ENCODE assay signal across 23 mouse cellular contexts in genomic region chr3:141498348-141499056, GRCm38 (mm10). TPM values are rescaled to one million over a fixed set of nuclear protein-coding genes. Genes with fewer than 3 reads are reported as not detected.
DNase-seq lines count a peak whose midpoint lies in the region; ATAC-seq and TF ChIP-seq lines count a peak whose summit lies in the region.
"Had no signal": no experiment of that assay in that cellular context is flagged by ENCODE, and none has a peak within 500 bp of the region (broad histone marks: within the 10 kb centered on the region; RNA-seq: fewer than 3 reads in every experiment).

No protein-coding gene starts in this region.

- no peak overlapping the region for H3K27ac ChIP-seq in heart, embryonic 11.5 days (ENCODE audit: low read depth, low read length)
- peak overlapping the region; percentile 26; the same call in 1 of the 2 replicates for H3K27ac ChIP-seq in kidney, postnatal 0 days
- H3K27ac ChIP-seq in lung, postnatal 0 days (ENCODE audit: low read length) = no peak overlapping the region
- H3K27ac ChIP-seq in stomach, embryonic 16.5 days (ENCODE audit: low read length) = peak overlapping the region; percentile 55
- H3K27ac ChIP-seq: embryonic facial prominence, embryonic 15.5 days; forebrain, embryonic 10.5 days; gastrocnemius, adult 2 months; liver, embryonic 14.5 days; macrophage; midbrain, embryonic 10.5 days had no signal

- peak; percentile 45 for TF ChIP-seq EP300 in lung, postnatal 0 days (IDR thresholded peaks at IDR 0.05)

- no peak for DNase-seq in heart, postnatal 36 days
- DNase-seq in kidney, postnatal 0 days (ENCODE audit: low spot score) = peak; percentile 90
- DNase-seq in kidney, postnatal 36 days = no peak
- peak; percentile 65 for DNase-seq in lung, postnatal 0 days (ENCODE audit: low spot score)
- no peak for DNase-seq in lung, adult 2 months
- no peak for DNase-seq in urinary bladder, postnatal 14 days (ENCODE audit: low spot score)
- DNase-seq: adrenal gland, postnatal 25 days; cerebellum, adult 11 months; cerebellum, postnatal 10 days; gastrocnemius, adult 2 months; heart, adult 11 months; kidney, postnatal 10 days; layer of hippocampus, adult 9-11 months; right cerebral cortex, postnatal 4 days; thymus, postnatal 25 days had no signal

- H3K27me3 ChIP-seq in heart, embryonic 11.5 days (ENCODE audit: control insufficient read depth, insufficient read depth, low read length) = no peaks in the 10 kb centered on the region
- no peaks in the 10 kb centered on the region for H3K27me3 ChIP-seq in kidney, postnatal 0 days (ENCODE audit: insufficient read depth, low read length)
- H3K27me3 ChIP-seq in lung, postnatal 0 days (replicated peaks; ENCODE audit: insufficient read depth, low read length) = no peaks in the 10 kb centered on the region
- H3K27me3 ChIP-seq in stomach, embryonic 16.5 days (ENCODE audit: control insufficient read depth, insufficient read depth, low read length) = no peaks in the 10 kb centered on the region
- H3K27me3 ChIP-seq: embryonic facial prominence, embryonic 15.5 days had no signal

- no peak overlapping the region for H3K4me2 ChIP-seq in heart, embryonic 11.5 days
- no peak overlapping the region for H3K4me2 ChIP-seq in kidney, postnatal 0 days (ENCODE audit: low read length)
- H3K4me2 ChIP-seq in lung, postnatal 0 days (replicated peaks; ENCODE audit: low read depth, low read length) = no peak overlapping the region
- no peak overlapping the region for H3K4me2 ChIP-seq in stomach, embryonic 16.5 days (ENCODE audit: low read depth, low read length)
- H3K4me2 ChIP-seq: embryonic facial prominence, embryonic 15.5 days had no signal

- H3K4me1 ChIP-seq in heart, embryonic 11.5 days (ENCODE audit: control insufficient read depth, insufficient read depth, low read length) = peaks cover 10% of the 10 kb centered on the region; the same call in 1 of the 2 replicates
- no peaks in the 10 kb centered on the region for H3K4me1 ChIP-seq in kidney, postnatal 0 days (replicated peaks; ENCODE audit: insufficient read depth, low read length)
- no peaks in the 10 kb centered on the region for H3K4me1 ChIP-seq in lung, postnatal 0 days (ENCODE audit: insufficient read depth, low read depth, low read length)
- H3K4me1 ChIP-seq in lung, adult 2 months (ENCODE audit: control insufficient read depth, insufficient read depth, low read length) = no peaks in the 10 kb centered on the region
- peaks cover 3% of the 10 kb centered on the region; the same call in 1 of the 2 replicates for H3K4me1 ChIP-seq in stomach, embryonic 16.5 days (ENCODE audit: control insufficient read depth, insufficient read depth, low read length)

- no peak for TF ChIP-seq CTCF in kidney, postnatal 0 days (IDR thresholded peaks at IDR 0.05; ENCODE audit: low read depth)
- no peak for TF ChIP-seq CTCF in lung, postnatal 0 days (IDR thresholded peaks at IDR 0.05)
- no peak for TF ChIP-seq CTCF in lung, adult 2 months (IDR thresholded peaks at IDR 0.05; ENCODE audit: insufficient read depth, low read length)

- no peak for TF ChIP-seq POLR2A in lung, adult 2 months (IDR thresholded peaks at IDR 0.05; ENCODE audit: borderline replicate concordance, extremely low read depth, low read depth, low read length)

- intact Hi-C loops in heart, postnatal 36 days (cut with DNase I) = no loop called here

- H3K9ac ChIP-seq in heart, embryonic 11.5 days (ENCODE audit: low read depth, low read length) = no peak overlapping the region
- no peak overlapping the region for H3K9ac ChIP-seq in kidney, postnatal 0 days (ENCODE audit: low read depth, low read length)
- no peak overlapping the region for H3K9ac ChIP-seq in lung, postnatal 0 days (replicated peaks; ENCODE audit: low read depth)
- H3K9ac ChIP-seq in stomach, embryonic 16.5 days (ENCODE audit: low read length) = no peak overlapping the region
- H3K9ac ChIP-seq: embryonic facial prominence, embryonic 15.5 days; liver, embryonic 14.5 days had no signal

- WGBS in heart, embryonic 11.5 days (ENCODE audit: insufficient replicate concordance) = 21% methylated on average over 4 of the region's 4 CpGs
- WGBS in kidney, postnatal 0 days = 30% methylated on average over 4 of the region's 4 CpGs
- WGBS in lung, postnatal 0 days = 40% methylated on average over 4 of the region's 4 CpGs
- 44% methylated on average over 4 of the region's 4 CpGs for WGBS in lung, adult 2 months
- 29% methylated on average over 4 of the region's 4 CpGs for WGBS in stomach, embryonic 16.5 days

- H3K36me3 ChIP-seq in heart, embryonic 11.5 days (ENCODE audit: control insufficient read depth, insufficient read depth, low read length) = no peaks in the 10 kb centered on the region
- no peaks in the 10 kb centered on the region for H3K36me3 ChIP-seq in kidney, postnatal 0 days (ENCODE audit: insufficient read depth, low read length)
- H3K36me3 ChIP-seq in lung, postnatal 0 days (ENCODE audit: insufficient read depth, low read length) = no peaks in the 10 kb centered on the region
- H3K36me3 ChIP-seq in stomach, embryonic 16.5 days (ENCODE audit: control insufficient read depth, insufficient read depth, low read length) = no peaks in the 10 kb centered on the region
- H3K36me3 ChIP-seq: embryonic facial prominence, embryonic 15.5 days; forebrain, embryonic 10.5 days; G1E; midbrain, embryonic 10.5 days had no signal

- peak; percentile 55; the same call in 1 of the 2 replicates for ATAC-seq in heart, embryonic 11.5 days (replicated peaks; ENCODE audit: insufficient number of reproducible peaks, low FRiP score, low TSS enrichment)
- peak; percentile 36; the same call in 1 of the 2 replicates for ATAC-seq in kidney, postnatal 0 days (replicated peaks; ENCODE audit: low FRiP score, low read depth)
- peak; percentile 84 for ATAC-seq in lung, postnatal 0 days
- ATAC-seq in stomach, embryonic 16.5 days (ENCODE audit: insufficient read depth, low FRiP score) = peak; percentile 5; the same call in 1 of the 2 replicates

- H3K9me3 ChIP-seq in heart, embryonic 11.5 days (replicated peaks; ENCODE audit: control insufficient read depth, low read length) = no peaks in the 10 kb centered on the region
- no peaks in the 10 kb centered on the region for H3K9me3 ChIP-seq in kidney, postnatal 0 days (replicated peaks; ENCODE audit: low read length)
- H3K9me3 ChIP-seq in lung, postnatal 0 days (ENCODE audit: low read length) = no peaks in the 10 kb centered on the region
- no peaks in the 10 kb centered on the region for H3K9me3 ChIP-seq in stomach, embryonic 16.5 days (replicated peaks; ENCODE audit: control insufficient read depth, low read length)
- H3K9me3 ChIP-seq: embryonic facial prominence, embryonic 15.5 days; forebrain, embryonic 10.5 days; G1E; midbrain, embryonic 10.5 days had no signal

- no peak overlapping the region for H3K4me3 ChIP-seq in heart, embryonic 11.5 days (ENCODE audit: low read depth, low read length)
- H3K4me3 ChIP-seq in kidney, postnatal 0 days (replicated peaks; ENCODE audit: low read depth, low read length) = no peak overlapping the region
- H3K4me3 ChIP-seq in lung, postnatal 0 days (ENCODE audit: low read depth, low read length) = no peak overlapping the region
- H3K4me3 ChIP-seq in lung, adult 2 months (replicated peaks; ENCODE audit: extremely low read depth, low read depth, low read length) = no peak overlapping the region
- H3K4me3 ChIP-seq in stomach, embryonic 16.5 days (replicated peaks; ENCODE audit: low read length) = no peak overlapping the region
- H3K4me3 ChIP-seq: embryonic facial prominence, embryonic 15.5 days; forebrain, embryonic 10.5 days; gastrocnemius, adult 2 months; midbrain, embryonic 10.5 days had no signal

RNA-seq across cellular contexts. Expression of gene Unc5c, which starts 33.5 kb away (rescaled TPM):
- 7.0 and 11.2 TPM in 2 replicates for polyA plus RNA-seq in heart, embryonic 11.5 days (2014; fragmentation: Nextera tagmentation; extraction: Ambion mirVana)
- total RNA-seq in heart, postnatal 36 days (2021) = under 1 TPM; 0.22 to 0.35 TPM
- 13.6 and 15.6 TPM in 2 replicates for polyA plus RNA-seq in kidney, postnatal 0 days (2015; fragmentation: Nextera tagmentation; extraction: Ambion mirVana)
- polyA plus RNA-seq in lung, postnatal 0 days (2015; fragmentation: Nextera tagmentation; extraction: Ambion mirVana) = 6.5 and 7.0 TPM in 2 replicates
- polyA plus RNA-seq in lung, adult 2 months (2012; rRNA removed) = 3.6 and 4.7 TPM in 2 replicates
- polyA plus RNA-seq in stomach, embryonic 16.5 days (2015; fragmentation: Nextera tagmentation; extraction: Ambion mirVana) = 3.8 and 4.3 TPM in 2 replicates
- total RNA-seq: gastrocnemius, adult 2 months had no signal
- polyA plus RNA-seq: G1E, macrophage had no signal

Comparison
In these comparisons a context has a peak if more than half of its experiments do, and no peak if none do; other contexts are left out.
1. DNase-seq: peak in kidney, postnatal 0 days (single experiment) and lung, postnatal 0 days (single experiment); none in heart, postnatal 36 days (0 of 2), kidney, postnatal 36 days (0 of 2), lung, adult 2 months (single experiment) and urinary bladder, postnatal 14 days (single experiment).
2. ATAC-seq: peak in every context shown above with its lines; median percentile 84 in lung, postnatal 0 days; 55 in heart, embryonic 11.5 days; 36 in kidney, postnatal 0 days; 5 in stomach, embryonic 16.5 days.
3. H3K27ac ChIP-seq: peak in kidney, postnatal 0 days (single experiment) and stomach, embryonic 16.5 days (single experiment); none in heart, embryonic 11.5 days (single experiment) and lung, postnatal 0 days (single experiment).